Mouse (Mus musculus): ENCODE data around the gene BC035044.
"Not testable (repeated sequence)": the region's sequence is repeated elsewhere in the genome, so short reads cannot be mapped to it uniquely, and the experiment has no call there.

BC035044 gene

DNA sequence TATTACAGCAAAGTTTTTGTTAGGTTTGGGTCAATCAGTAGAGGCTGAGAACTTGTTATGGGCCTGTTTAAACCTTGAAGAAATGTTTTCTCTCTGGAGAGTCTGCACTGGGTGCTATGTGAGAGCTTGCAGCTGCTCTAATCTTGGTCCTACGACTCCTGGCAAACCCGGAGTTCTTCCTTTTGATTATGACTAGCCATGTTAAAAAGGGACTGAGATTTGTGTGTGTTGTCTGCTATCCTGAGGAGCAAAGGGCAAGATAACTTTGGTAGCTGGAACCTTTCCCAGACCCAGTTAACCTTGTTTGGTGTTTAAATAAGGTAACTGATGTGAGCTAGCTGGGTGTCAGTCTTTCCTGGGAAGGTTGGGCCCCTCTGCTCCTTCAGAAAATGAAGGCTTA, 40.3 kb downstream of the BC035044 start:
- no peak for DNase-seq (ENCODE audit: low spot score)

DNA sequence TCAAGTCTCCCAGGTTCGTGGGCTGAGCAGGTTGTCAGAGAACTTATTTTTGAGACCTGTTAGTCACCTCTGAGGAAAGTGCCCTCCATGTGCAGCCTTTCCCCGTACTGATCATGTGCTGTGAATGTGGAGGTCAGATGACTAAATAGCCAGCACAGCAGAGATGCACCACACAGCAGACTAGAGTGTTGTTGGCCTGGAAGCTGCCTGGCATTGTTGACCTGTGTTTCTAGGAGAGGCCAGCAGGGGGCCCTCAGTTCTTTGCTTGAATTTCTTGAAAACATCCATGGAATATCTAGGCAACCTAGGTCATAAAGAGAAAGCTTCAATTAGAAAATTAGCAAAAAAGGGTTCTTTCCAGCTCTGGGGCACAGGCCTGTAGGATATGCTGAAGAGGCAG, 41.0 kb downstream of the BC035044 start:
- no peak for DNase-seq (ENCODE audit: low spot score)

DNA sequence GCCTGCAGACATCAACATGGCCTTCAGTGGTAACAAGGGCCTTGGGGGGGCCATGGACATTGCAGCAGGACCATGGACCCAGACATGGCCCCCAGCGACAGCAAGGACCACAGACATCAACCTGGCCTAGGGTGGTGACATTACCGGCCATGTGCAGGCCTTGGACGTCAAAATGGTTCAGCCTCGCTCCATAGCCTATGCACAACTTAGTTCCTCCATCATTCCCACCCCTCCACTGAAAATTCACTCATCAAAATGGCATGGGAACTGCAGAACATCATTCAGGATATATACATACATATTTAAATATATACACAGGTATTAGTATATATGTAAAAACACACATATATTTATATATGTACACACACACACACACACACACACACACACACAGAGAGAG, 43.5 kb downstream of the BC035044 start:
- DNase-seq (ENCODE audit: low spot score): no peak

DNA sequence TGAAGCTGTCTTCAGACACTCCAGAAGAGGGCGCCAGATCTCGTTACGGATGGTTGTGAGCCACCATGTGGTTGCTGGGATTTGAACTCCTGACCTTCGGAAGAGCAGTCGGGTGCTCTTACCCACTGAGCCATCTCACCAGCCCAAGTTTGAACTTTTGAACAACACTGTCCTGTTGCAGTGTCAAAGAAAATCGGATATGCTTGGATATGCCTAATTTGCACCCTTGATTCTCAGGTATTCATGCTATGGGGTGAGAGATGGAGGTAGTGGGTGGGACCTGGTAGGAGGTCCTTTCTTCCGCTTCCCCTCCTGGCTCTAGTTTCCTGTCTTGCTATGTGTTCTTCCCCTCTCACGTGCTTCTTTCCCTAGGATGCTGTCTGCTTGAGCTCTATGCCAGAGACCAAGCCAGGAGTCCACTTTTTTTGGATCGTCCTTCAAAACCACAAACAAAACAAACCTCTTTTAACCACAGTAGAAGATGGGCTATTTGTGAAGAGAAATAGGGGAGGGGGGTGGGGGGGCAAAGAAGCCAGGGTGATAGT, 44.9 kb downstream of the BC035044 start:
- no peak for DNase-seq (ENCODE audit: low spot score)

DNA sequence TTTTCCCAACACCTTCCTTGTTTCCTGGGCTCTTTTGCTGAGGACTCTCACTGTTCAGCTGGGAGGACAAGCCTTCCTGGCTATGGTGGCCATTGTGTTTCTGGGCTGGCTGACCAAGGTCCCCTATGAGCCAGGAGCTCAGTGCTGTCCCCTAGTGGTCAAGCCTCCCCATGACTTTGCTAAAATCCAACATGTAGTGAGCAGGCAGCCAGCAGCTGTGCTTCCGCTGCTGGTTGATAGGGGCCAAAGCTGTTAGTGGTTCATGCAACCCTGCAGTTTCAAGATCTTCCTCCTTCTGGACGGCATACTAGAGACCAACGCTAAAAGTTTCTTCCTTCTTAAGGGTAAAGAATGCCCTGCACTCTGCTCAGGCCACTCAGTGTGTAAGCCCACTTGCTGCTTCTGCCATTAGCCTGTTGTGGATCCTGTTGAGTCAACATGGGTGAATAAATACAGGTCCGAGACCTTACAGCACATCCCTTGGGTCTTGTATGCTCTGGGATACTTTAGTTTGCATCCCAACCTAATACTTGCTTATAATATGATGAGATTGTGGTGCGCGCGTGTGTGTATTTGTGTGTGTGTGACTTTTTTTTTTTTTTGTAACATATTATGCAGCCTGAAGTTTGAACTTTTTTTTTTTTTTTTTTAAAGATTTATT, 45.5 kb downstream of the BC035044 start:
- peak; percentile 67 for DNase-seq (ENCODE audit: low spot score)

DNA sequence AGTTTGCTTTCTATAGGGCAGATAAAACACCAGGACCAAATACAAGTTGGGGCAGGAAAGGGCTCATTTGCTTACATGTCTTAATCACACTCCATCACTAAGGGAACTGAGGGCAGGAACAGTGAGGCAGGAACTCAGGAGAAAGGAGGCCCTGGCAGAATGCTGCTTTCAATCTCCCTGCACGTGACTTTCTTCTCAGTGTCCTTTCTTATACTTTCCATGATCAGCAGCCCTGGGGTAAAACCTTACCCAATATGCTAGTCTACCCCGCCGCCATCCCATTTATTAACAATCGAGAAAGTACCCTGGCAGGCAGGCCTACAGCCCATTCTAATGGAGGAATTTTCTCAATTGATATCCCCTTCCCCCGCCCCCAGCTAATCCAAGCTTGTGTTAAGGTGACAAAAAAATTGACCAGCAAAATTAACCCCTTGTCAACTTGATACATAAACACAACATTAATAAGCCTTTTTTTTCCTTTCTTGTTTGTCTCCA, 46.3 kb downstream of the BC035044 start:
- no peak for DNase-seq (ENCODE audit: low spot score)

DNA sequence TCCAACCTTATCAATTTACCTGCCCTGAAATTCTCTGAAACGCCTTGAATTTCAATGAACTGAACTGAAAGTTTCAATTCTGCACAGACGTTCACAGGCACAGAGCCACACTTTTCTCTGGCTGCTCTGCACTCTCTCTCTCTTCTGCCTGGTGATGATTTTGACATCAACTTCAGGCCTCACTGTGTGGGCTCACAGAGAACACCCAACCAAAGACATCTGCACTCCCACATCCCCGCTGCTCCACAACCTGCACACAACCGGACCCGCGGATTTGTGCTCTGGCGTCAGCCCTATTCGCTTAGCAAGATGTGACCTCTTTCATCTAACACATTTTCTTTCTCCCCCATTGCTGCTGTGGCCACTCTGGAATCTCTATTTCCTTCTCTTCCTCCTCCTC, 46.8 kb downstream of the BC035044 start:
- DNase-seq (ENCODE audit: low spot score): no peak

DNA sequence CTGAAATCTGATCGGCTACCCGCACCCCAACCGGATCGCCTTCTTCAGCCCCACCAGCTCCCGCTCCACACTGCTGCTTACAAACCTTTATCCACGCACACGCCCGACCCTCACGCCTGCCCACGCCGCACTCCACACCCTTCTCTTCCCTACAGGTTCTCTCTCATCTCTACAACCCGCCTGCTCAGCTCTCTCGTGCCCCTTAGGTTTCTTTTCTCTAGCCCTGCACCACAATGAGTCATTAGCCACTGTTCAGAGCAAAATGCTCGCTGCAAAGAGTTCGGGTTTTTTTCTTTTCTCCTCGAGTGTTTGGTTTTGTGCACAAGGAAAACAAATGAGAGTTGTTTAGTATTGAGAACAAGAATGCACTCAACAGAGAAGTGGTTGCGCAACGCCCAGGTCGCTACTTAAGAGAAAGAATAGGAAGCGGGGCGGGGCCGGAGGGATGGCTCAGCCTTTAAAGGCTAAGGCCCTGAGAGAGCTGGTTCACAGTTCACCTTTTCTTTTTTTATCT, 47.4 kb downstream of the BC035044 start:
- peak; percentile 35 for DNase-seq (ENCODE audit: low spot score)

DNA sequence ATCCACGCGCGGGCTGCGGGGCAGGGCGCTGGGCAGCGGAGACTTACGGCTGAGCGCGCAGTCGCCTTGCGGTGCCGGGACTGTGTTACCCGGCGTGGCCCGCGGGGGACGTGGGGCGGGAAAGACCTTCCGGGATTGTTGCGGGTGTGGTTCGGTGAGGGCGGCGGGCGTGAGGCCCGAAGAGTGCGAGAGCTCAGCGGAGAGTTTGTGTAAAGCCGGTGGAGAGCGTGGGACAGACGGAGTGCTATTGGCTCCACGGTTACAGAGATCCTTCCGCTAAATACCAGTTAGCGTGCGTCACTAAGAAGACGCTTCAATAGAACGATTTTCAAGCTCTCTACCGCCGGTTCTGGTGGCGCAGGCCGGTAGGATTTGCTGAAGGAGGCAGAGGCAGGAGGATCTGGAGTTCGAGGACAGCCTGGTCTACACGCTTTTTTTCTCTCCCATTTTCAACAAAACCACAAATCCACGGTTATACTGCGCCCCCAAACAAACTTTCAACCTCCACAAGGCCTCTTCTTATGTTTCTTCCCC, 47.9 kb downstream of the BC035044 start:
- peak; percentile 84 for DNase-seq (ENCODE audit: low spot score)

DNA sequence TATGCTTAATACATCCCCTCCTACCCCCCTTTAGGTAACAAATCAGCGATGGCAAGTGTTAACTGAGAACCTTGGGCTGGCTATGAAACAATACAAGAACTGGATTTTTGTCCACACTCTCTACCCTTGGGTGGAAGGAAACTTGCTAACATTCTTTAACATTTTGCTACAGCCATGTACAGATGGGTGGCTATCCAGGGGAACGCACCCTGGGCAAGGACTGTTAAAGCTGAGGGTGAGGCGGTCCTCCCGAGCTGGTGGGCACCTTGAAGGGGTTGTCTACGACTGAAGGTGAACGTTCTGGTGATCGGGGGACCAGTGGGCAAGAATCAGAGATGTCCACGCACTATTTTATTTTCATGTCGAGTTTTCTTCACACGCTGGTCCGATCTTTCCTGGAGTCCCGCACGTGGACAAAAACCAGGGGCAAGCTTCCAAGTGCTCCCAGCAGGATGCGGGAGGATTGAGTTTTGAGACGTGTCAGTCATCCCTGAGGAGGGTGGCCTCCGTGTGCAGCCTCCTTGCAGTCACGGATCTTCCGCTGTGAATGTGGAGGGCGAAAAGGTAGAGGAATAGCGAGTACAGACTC, 48.5 kb downstream of the BC035044 start:
- DNase-seq (ENCODE audit: low spot score): no peak

DNA sequence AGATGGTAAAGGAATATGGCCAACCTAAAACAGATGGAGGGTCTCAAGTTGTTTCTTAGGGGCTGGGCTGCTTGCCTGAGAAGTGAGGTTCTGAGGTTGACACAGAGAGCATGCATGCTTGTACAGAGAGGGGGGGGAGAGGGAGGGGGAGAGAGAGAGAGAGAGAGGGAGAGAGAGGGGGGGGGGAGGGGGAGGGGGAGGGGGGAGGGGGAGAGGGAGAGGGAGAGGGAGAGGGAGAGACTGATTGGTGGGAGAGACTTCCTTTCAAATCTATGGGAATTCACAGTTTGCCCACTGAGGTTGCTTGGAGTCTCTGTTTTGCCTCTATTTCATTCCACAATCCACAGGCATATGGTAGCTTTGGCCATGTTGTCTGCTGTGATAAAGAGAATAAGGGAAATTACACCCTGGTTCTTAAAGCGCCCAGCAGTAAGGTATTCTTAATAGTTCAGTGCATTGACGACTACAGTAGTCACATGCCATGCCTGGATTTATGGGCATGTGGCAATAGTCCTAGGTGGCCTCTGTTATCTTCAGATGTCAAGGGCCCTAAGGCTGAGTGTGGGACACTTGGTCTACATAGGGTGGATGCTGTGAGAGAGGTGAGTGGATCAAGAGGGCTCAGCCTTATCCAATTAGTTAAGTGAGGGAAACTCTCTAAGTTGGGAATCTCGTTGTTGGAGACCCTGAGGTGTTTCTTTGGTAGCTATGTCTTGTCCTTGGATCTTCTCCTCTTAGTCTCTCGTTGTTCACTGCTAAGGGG, 49.4 kb downstream of the BC035044 start:
- no peak for DNase-seq (ENCODE audit: low spot score)

DNA sequence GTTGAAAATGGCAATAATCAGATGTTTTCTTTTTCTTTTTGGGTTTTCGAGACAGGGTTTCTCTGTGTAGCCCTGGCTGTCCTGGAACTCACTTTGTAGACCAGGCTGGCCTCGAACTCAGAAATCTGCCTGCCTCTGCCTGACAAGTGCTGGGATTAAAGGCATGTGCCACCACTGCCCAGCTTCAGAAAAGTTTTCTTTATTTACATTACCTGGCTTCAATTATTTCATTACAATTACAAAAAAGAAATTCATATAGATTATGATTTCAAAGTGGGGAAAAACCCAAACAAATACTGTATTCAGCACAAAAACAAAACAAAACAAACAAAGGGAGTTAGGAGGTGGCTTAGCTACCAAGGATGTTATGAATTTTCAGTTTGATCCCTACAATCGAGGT, 50.3 kb downstream of the BC035044 start:
- not testable (repeated sequence) for DNase-seq (ENCODE audit: low spot score)

DNA sequence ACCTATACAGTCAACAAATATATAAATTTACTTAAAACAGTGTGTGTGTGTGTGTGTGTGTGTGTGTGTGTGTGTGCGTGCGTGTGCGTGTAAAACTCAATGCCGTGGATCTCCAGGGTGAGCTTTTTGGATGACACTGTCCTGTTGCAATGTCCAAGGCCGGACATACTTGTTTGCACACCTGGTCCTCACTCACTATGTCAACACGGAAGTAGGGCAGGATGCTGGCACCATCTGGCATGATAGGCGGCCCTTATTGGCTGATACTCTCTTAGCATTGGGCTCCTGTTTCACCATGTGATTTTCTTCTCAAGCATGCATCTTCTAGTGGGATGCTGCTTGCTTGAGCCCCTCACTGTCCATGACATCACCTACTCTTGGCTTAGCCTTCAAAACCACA, 51.0 kb downstream of the BC035044 start:
- no peak for DNase-seq (ENCODE audit: low spot score)

DNA sequence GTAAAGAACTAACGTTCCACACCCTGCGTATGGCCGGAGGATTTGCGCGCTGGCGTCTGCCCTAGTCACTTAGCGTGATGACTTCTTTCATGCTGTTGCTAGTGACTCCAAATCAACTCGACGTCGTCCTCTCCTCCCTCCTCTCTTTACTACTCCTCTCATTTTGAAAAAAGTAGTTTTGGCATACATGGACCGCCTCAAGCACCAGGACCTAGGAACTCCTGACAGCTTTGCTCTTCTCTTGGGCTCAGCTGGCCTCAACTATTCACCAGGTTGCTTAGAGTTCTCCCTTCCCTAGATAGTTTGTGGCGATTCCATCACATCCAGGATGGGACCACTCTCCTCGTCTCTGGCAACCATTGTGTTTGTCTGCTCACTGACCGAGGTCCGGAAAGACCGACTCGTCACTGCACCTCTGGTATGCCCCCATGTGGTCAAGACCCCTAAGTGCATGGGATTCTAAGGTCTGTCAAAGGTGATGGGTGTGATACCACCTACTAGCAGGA, 51.6 kb downstream of the BC035044 start:
- DNase-seq (ENCODE audit: low spot score): peak; percentile 49

DNA sequence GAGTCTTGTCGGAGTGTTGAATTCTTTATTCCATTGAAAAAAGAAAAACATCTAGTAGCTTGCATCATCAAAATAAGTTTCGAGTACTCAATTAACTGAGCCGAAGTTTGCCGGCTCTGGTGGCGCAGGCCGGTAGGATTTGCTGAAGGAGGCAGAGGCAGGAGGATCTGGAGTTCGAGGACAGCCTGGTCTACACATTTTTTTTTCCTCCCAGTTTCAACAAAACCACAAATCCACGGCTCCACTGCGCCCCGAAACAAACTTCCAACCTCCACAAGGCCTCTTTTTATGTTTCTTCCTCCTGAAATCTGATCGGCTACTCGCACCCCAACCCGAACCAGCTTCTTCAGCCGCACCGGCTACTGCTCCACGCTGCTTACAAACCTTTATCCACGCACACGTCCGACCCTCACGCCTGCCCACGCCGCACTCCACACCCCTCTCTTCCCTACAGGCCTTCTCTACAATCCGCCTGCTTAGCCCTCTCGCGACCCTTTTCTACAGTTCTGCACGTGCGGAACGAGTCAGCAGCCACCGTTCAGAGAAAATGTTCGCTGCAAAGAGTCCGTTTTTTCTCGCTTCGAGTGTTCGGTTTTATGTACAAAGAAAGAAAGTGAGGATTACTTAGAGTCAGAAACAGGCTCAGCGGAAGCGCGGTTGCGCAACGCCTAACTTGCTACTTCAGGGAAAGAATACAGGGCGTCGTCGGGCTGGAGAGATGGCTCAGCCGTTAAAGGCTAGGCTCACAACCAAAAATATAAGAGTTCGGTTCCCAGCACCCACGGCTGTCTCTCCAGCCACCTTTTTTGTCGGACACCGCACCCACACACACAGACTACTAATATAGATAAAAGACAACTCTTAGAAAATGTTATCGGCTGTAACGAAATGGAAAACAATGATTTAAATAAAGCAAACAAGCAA, 52.3 kb downstream of the BC035044 start:
- peak; percentile 85 for DNase-seq (ENCODE audit: low spot score)

DNA sequence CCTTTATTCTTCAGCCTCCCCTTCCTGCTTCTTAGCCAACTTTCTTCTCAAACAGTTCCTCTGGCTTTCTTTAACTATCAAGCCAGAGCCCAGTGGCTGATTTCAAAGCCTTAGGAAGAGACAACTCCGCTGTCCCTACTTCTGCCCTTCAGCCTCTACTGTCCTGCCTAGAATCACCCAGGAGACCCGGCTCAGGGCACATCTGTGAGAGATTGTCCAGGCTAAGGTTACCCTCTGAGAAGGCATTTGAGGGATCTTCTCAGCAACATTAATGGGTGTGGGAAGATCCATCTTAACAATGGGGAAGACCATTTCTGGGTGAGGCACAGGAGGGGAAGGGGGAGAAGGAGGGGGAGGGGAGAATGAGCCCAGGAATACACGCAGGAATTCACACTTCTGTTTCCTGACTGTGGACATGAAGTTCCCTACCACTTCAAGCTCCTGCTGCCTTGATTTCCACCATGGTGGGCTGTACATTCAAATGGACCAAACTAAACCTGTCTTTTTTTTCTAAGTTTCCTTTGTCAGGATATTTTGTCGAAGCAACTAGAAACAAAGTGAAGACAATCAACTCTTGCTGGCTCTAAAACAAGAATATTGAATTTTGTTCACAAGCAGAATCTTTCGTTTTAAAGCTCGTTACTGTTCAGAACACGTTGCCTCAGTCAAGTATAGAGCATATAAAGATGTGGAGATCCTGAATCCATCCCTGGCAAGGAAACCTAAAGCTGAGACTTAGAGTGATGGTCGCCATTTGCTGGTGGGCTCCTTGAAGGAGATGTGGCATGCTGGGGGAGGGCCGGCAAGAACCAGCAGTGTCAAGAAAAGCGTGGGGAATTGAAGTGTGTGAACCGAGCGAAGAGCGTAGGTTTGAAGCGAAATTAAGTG, 53.2 kb downstream of the BC035044 start:
- DNase-seq (ENCODE audit: low spot score): peak; percentile 24

DNA sequence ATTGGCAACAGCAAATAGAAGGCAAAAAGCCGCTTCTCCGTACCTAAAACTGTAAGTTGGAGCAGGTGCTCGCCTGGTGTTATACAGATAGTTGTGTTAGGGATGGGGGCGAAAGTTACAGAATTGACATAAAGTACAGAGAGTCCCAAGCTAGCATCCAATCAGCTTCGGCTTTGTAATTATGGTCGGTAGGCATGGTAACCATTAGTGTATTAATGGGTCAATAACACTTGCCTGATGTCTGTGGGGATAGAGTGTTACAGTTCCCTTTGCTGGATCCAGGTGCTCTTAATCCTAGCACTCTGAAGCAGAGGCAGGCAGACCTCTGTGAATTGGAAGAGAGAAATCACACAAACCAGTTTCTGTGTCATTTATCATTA, 54.0 kb downstream of the BC035044 start:
- DNase-seq (ENCODE audit: low spot score): no peak

DNA sequence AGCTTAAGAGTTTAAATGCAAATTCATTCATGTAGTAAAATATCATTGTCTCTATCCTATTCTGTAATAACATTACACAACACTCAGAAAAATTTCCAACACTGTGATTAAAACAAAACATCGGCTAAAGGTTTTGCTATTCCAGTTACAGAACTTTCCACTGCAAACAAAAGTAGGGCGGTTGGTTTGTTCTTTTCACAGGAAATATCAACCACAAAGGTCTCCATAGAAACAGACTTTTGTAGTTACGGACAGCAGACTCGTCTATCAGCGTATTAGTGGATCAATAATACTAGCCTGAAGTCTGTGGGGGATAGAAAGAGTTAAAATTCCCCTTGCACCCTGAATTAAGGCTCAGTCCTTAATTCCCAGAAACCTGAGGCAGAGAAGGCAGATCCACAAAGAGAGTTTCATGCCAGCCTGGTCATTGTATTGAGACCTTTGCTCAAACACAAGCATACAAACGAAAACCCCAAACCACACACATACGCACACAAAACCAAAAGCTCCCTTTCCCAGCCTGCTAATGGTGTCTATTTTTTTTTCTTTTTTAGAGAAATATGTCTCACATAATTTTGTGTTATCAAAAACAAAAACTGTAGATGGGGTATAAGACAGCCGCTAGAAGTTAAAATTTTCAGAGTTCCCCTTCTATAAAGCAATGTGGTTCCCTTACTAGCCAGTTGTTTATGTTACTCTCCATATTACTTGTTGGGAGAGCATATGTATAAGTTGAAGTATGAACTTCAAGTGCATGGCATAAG, 54.6 kb downstream of the BC035044 start:
- DNase-seq (ENCODE audit: low spot score): no peak

DNA sequence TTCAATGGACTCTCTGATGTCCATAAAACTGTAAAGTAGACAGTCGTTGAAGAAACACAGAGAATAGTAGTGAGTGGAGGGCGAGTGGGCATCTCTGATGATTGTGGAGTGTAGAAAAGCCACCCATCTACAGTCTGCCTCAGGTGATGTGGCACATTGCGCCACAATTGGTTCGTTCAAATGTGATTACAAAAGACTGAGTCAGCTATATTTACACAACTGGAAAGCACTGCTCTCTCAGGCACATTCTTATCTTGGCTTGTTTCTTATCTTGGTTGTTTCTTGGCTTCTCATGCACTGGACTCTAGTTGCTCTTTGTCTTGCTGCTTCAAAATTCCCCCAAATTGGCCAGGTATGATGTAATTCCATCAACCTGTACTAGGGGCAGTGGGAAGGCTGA, 55.4 kb downstream of the BC035044 start:
- no peak for DNase-seq (ENCODE audit: low spot score)

All from ovary, postnatal 10 days (tissue).